Mouse (Mus musculus): ENCODE data around the gene Sufu.

Gene Sufu

DNA sequence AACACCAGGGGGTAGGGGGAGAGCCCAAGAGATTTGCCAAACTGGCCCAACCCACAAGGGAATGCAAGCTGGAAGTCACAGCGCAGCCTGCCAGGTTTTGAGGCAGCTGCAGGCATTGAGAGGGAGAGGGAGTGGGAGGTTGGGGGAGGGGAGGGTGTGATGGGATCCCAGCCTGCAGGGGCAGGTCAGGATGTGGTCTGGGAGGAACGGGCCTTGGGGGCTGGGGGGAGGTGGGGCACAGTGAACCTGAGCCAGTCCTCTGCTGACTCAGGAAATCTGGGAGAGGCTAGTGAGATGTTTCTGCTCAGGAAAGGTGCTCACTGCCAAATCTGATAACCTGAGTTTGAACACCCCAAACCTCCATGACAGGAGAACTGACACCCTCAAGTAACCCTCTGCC, 93.9 kb downstream of the Sufu start:
- DNase-seq (ENCODE audit: low read depth, low spot score) = peak; percentile 41

DNA sequence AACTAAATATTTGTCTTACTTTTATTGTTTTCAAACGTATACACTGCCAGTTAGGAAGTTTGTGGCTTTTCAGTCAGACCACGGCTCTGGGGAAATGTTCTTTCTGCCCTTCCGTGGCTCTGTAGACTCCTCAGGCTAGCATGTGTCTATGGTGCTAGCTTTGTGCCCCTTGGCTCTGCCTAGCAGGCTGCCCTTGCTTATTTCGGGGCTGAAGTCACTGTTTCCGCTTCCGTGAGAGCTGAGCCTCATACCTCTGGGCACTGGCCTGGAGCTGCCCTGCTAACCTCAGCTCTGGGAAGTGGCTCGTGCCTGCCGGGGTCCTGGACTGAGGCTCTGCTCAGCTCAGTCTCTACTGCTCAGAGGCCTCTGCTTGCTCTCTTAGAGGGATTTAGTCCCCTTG, 98.4 kb downstream of the Sufu start:
- no peak for DNase-seq (ENCODE audit: low read depth, low spot score)

- DNase-seq (ENCODE audit: low read depth, low spot score) = no peak
Observed at GRCm38 (mm10) chr19:46497230-46497629, 100.5 kb downstream of the Sufu start.

DNA sequence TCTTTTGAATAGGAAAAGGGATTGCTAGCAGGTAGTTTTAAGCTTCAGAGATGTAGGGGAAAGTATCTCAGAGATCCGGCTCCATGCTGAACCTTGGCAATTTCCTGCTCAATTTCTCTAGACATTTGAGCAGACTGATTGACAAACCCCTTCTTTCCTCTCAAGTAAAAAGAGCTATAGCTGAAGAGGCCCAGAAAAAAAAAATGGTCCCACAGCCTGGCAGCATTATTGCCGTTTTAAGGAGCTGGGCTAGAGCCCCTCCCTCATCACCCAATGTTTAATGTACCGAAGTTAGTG, 102.8 kb downstream of the Sufu start:
- DNase-seq (ENCODE audit: low read depth, low spot score) = no peak

DNA sequence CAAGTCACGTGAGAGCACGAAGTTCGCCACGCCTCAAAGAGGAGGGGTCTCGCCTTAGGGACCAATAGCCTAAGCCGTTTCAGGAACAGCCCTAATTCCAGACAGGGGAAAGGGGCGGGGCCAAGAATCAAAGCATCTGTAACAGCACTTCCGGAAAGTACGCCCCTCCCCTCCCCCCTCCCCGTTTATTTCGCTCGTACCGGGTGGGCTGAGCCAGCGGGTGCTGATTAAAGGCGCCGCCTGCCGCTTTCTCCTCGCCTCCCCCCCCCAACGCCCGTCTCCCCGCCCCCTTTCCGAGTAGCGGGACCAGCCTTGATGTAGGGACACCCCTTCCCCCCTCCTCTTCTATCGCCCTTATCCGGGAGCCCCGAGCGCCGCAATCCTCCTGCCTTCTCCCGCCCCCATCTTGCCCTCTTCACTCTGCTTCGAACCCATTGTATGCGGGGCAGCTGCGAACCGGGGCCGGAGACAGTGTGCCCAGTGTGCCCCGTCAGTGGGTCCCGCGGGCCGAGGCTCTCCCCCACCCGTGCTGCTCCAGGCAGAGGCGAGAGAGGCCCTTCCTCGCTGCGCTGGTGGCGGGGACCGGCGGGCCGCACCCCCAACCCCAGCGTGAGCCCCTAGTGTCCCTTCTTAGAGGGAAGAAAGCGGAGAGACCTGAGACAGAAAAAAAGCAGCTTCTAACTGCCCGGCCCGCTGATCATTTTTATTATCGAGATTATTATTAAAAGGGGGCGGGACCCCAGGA, 103.3 kb downstream of the Sufu start:
- peak; percentile 100 for DNase-seq (ENCODE audit: low read depth, low spot score)

GRCm38 (mm10) chr19:46500581-46501341, 104.1 kb downstream of the Sufu start:
- no peak for DNase-seq (ENCODE audit: low read depth, low spot score)

GRCm38 (mm10) chr19:46501401-46502068, 104.8 kb downstream of the Sufu start, which contains the start of gene Trim8:
Gene Trim8 (plus strand): TSS chr19:46501702.
- DNase-seq (ENCODE audit: low read depth, low spot score) = peak; percentile 69

- DNase-seq (ENCODE audit: low read depth, low spot score) = no peak
Observed at GRCm38 (mm10) chr19:46502069-46502455, 105.4 kb downstream of the Sufu start.

DNA sequence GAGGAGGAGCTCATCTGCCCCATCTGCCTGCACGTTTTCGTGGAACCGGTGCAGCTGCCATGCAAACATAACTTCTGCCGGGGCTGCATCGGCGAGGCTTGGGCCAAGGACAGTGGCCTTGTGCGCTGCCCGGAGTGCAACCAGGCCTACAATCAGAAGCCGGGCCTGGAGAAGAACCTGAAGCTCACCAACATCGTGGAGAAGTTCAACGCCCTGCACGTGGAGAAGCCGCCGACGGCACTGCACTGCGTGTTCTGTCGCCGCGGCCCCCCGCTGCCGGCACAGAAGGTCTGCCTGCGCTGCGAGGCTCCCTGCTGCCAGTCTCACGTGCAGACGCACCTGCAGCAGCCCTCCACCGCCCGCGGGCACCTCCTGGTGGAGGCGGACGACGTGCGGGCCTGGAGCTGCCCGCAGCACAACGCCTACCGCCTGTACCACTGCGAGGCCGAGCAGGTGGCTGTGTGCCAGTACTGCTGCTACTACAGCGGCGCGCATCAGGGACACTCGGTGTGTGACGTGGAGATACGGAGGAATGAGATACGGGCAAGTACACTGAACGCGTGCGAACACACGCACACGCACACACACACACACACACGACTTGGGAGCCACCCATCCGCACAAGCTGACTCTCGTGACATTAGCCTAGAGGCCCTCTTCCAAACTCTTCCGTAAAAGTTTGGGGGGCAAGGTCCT, 105.9 kb downstream of the Sufu start:
- no peak for DNase-seq (ENCODE audit: low read depth, low spot score)

- no peak for DNase-seq (ENCODE audit: low read depth, low spot score)
Observed at GRCm38 (mm10) chr19:46503351-46504084, 106.8 kb downstream of the Sufu start.

GRCm38 (mm10) chr19:46504085-46504552, 107.4 kb downstream of the Sufu start:
- no peak for DNase-seq (ENCODE audit: low read depth, low spot score)

DNA sequence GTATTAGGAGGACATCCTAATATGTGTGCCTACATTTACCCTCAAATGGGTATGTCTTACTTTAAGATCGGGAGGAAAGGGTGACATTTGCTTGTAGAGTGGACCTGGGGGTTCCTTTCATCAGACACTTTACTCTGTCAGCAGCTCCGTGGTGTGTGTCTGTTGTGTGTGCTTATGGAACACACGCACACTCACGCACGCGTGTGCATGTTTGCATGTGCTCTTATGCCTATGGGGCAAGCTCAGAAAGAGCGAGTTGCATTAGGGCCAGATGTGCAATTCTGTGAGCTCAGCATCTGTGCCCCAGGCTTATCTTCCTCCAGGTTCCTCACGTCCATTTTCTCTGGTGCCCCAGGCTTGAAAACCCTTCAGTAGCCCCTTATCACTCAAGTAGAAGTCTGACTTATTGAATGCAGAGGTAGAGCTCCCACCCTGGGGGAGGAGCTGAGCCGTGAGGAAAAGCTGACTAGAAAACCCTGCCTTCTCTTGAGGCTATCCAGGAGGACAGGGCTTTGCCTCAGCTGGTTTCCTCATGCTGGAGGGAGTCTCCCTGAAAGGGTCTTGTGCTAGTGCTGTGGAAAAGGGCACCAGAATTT, 108.2 kb downstream of the Sufu start:
- no peak for DNase-seq (ENCODE audit: low read depth, low spot score)

GRCm38 (mm10) chr19:46505646-46506371, 109.1 kb downstream of the Sufu start:
- no peak for DNase-seq (ENCODE audit: low read depth, low spot score)

DNA sequence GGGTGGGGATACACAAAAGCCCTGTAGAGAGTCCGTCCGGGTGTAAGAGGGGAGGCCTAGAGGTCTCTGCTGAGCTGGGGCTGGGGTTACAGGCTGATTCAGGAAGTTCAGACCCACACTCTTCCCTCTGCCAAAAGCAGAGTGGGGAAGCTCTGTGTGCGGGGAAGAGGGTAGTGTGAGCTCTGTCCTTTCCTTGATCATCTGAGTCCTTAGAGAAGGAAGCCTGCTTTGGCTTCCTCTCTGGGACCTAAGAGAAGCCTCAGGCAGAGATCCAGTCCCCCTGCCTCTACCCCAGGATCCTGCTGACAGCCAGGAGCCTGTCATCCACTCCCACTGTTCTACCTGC, 109.6 kb downstream of the Sufu start:
- no peak for DNase-seq (ENCODE audit: low read depth, low spot score)

GRCm38 (mm10) chr19:46507181-46507581, 110.5 kb downstream of the Sufu start:
- no peak for DNase-seq (ENCODE audit: low read depth, low spot score)

GRCm38 (mm10) chr19:46507806-46508205, 111.1 kb downstream of the Sufu start:
- no peak for DNase-seq (ENCODE audit: low read depth, low spot score)

GRCm38 (mm10) chr19:46508738-46509137, 112.0 kb downstream of the Sufu start:
- no peak for DNase-seq (ENCODE audit: low read depth, low spot score)

DNA sequence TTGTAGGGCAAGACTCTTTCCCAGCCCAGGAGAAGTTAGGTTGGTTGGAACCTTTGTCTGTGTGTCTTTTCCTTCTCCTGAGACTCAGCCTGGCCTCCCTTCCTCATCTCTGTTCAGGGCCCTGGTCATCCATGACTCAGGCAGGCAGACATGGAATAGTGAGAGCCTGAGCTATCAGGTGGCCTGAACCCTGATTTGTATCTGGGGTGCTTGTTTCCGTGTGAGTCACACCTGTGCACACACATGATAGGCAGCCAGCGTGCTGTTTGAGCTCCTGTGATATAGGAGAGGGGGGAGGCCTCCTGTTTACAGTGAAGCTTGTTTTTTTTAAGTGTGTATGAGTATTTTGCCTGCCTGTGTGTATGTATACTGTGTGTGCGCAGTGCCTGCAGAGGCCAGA, 112.5 kb downstream of the Sufu start:
- DNase-seq (ENCODE audit: low read depth, low spot score) = no peak

DNA sequence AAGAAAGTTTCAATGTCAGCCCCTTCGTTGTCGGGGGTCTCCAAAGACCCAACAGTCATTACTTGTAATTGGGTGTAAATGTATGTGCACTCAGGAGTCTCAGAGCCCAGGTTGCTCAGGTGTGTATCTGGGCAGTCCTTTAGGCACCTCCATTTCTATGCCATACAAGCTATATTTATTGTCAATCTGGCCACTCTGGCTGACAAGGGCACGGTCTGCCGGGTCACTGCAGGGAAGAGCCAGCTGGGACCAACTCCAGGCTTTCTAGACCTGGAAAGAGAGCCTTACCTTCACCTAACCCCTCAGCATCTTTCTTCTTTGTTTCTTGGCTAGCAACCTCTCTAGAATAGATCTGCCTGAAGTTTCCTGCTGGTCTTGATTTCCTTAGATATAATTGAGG, 113.0 kb downstream of the Sufu start:
- DNase-seq (ENCODE audit: low read depth, low spot score) = no peak

DNA sequence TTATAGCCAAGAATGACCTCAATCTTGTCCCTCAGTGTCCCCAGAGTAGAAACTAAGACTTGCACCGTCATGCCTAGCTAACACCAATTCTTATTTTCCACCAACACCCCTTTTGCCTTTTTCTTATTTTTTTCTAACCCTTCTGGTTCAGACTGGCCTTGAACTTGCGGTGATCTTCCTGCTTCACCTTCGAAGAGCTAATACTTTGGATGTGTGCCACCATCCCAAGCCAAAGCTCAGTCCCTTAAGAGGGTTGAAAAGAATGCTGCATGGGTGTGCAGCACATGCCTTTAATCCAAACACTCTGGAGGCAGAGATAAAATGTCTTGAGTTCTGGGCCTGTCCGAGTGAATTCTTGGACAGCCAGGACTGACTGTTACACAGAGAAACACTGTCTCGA, 113.7 kb downstream of the Sufu start:
- DNase-seq (ENCODE audit: low read depth, low spot score) = no peak
